Mouse (Mus musculus) ES-E14 (cell line): Measurements from ENCODE around the gene Crebbp.

Experiments
- CHD2 ChIP-seq: IDR thresholded peaks from 2 replicates; pipeline ENCODE4 v1.6.1; 2014; ENCODE audit warnings: mild to moderate bottlenecking, low read depth, low read length, inconsistent platforms
- HCFC1 ChIP-seq: IDR thresholded peaks from 2 replicates; pipeline ENCODE4 v1.6.1; 2012; ENCODE audit warnings: low read length, inconsistent platforms, borderline replicate concordance; ENCODE audit not compliant: insufficient read depth
- MAFK ChIP-seq: IDR thresholded peaks from 2 replicates; pipeline ENCODE4 v1.6.1; 2014; ENCODE audit warnings: mild to moderate bottlenecking, low read depth, low read length, inconsistent platforms; ENCODE audit not compliant: insufficient read depth
- ZC3H11A ChIP-seq: IDR thresholded peaks from 2 replicates; pipeline ENCODE4 v1.6.1; 2012; ENCODE audit warnings: low read depth, mild to moderate bottlenecking, inconsistent platforms, low read length, borderline replicate concordance

DNA sequence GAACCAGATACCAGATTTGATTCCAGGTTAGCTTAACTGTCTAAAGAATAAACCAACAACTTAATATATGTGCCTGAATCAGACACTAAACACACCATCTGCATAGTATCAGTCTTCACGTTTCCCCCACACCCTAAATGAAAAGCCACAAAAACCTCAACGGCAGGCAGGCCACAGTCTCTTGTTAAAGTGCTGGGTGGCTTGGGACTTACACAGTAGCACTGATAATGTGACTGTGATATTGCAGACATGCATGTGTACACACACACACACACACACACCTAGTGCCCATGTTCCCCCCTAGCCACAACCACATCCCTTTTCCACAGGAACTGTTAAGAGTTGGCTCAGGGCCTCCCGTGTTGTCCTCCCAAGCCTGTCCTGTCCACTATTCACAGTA, 139.0 kb downstream of the Crebbp start:
- TF ChIP-seq CHD2 (no peak), HCFC1 (no peak), ZC3H11A (no peak), MAFK (no peak)
